Mouse (Mus musculus): ENCODE results near the gene Gmip. TPM values are rescaled to one million over a fixed set of nuclear protein-coding genes. Genes with fewer than 3 reads are reported as not detected.

Gene Gmip
- 10.4 and 16.5 TPM in 2 replicates for polyA plus RNA-seq (2016; fragmentation: Nextera tagmentation; extraction: Ambion mirVana)

DNA sequence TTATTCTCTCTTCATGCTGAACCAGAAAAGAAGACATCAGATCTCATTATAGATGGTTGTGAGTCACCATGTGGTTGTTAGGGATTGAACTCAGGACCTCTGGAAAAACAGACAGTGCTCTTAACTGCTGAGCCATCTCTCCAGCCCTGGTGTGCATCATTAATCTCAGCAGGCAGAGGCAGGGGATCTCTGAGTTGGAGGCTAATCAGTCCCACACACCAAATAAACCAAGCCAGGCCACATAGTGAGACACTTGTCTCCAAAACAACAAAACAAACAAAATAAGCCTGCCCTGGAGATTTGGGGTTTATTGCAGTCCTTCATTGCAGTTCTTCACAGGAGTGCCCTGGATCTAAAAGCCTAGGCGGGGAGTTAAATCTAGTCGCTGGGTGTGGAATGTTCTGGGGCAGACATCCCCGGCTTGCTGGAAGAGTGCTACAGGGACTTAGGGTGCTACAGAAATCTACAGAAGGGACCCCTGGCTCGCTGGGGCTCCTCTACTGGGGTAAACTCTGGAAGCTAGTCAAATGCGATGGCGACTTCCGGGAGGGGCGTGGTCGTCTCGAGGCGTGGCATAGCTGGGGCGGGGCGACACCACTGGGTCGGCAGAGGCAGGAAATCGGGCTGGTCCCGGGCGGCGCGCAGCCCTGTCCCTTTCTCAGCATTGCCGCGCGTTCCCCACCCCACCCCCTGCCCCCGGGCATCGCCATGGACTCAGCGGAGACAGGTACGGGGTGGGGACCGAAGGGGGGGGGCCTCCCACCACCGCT, at the start of gene Gmip:
TSS of gene Gmip (plus strand) at position 586 of the 770 bp plus-strand sequence.
- Histone ChIP-seq H3K27ac (peak within 1 kb of the TSS; percentile 86), H3K4me3 (peak within 1 kb of the TSS; percentile 67), H3K4me1 (replicated peaks) (peaks cover 19% of the 10 kb centered on the region), H3K27me3 (ENCODE audit: insufficient read depth, poor library complexity, severe bottlenecking) (no peaks in the 10 kb centered on the region), H3K36me3 (peaks cover 79% of the 10 kb centered on the region), H3K9me3 (no peaks in the 10 kb centered on the region)
- DNase-seq (ENCODE audit: low spot score), result peak; percentile 74
- 8% methylated on average over 28 of the region's 28 CpGs for WGBS

DNA sequence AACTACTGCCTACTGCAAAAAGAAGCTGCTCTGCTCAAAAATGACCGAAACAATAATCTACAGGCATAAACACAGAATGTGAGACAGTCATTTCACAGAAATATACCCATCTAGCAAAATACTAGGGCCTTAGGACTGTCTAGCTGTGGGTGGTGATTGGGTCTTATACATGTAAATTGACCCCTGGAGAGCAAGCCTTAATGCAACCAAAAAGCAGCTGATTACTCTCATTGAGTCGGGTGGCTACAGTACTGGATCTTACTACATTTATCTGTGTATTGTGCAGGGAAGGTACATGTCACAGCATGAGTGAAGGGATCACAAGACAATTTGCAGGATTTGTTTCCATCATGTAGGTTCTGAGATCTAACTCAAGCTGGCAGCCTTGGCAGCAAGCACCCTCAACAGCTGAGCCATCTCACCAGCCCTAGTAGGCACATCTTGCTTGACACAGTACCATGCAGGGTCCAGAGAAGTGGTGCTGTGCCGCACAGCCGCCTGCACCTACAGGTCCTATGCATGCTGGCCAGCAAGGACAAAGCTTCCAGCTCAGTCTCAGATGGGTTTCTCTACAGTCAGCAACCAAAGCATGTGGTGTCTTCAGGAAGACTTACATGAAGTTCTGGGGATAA, 46.5 kb upstream of the Gmip start:
- DNase-seq (ENCODE audit: low spot score), result no peak
- peaks cover 9% of the 10 kb centered on the region for H3K9me3 ChIP-seq
- H3K4me3 ChIP-seq, result no peak overlapping the region
- peaks cover 95% of the 10 kb centered on the region for H3K36me3 ChIP-seq
- WGBS, result 90% methylated on average over 4 of the region's 4 CpGs
- no peak overlapping the region for H3K27ac ChIP-seq
- H3K27me3 ChIP-seq (ENCODE audit: insufficient read depth, poor library complexity, severe bottlenecking), result no peaks in the 10 kb centered on the region
- no peaks in the 10 kb centered on the region for H3K4me1 ChIP-seq (replicated peaks)

DNA sequence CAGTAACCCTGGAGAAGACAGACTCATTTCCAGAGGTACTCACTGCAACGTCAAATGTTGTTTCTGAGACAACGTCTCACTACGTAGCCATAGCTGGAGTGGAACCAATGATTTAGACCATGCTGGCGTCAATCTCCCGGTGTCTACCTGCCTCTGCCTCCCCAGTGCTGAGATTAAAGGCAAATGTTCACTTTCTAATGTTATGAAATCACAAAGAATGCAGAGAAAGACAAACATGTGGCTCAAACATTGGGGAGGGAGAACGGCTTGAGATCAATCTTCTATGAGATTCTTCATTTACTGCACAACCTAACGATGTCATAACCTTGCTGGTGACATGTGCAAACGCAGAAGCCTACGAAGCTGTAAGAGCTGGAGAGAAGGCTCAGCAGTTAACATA, 37.3 kb upstream of the Gmip start:
- peaks cover 25% of the 10 kb centered on the region for H3K4me1 ChIP-seq (replicated peaks)
- 92% methylated on average over 9 of the region's 9 CpGs for WGBS
- no peak for DNase-seq (ENCODE audit: low spot score)
- peaks cover 64% of the 10 kb centered on the region for H3K36me3 ChIP-seq
- H3K9me3 ChIP-seq, result peaks cover 9% of the 10 kb centered on the region
- no peak overlapping the region for H3K27ac ChIP-seq
- no peak overlapping the region for H3K4me3 ChIP-seq
- H3K27me3 ChIP-seq (ENCODE audit: insufficient read depth, poor library complexity, severe bottlenecking), result no peaks in the 10 kb centered on the region

DNA sequence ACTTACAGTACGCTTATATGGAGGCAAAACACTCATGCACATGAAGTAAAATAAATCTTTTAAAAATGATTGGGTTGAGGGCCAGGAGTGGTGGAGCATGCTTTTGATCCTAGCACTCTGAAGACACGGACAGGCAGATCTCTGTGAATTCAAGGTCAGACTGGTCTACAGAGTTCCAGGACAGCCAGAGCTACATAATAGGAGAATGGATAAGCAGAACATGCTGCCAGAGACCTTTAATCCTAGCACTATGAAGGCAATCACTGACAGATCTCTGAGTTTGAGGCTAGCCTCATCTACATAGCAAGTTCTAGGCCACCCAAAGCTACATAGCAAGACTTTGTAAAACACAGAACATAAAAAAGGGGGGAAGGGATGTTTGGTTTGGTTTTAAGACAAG, 36.4 kb upstream of the Gmip start:
- peaks cover 5% of the 10 kb centered on the region; the same call in 1 of the 2 replicates for H3K9me3 ChIP-seq
- no peaks in the 10 kb centered on the region for H3K27me3 ChIP-seq (ENCODE audit: insufficient read depth, poor library complexity, severe bottlenecking)
- H3K36me3 ChIP-seq, result peaks cover 55% of the 10 kb centered on the region
- peaks cover 25% of the 10 kb centered on the region for H3K4me1 ChIP-seq (replicated peaks)
- no peak overlapping the region for H3K4me3 ChIP-seq
- DNase-seq (ENCODE audit: low spot score), result no peak
- no peak overlapping the region for H3K27ac ChIP-seq
- 88% methylated on average over 2 of the region's 2 CpGs for WGBS

DNA sequence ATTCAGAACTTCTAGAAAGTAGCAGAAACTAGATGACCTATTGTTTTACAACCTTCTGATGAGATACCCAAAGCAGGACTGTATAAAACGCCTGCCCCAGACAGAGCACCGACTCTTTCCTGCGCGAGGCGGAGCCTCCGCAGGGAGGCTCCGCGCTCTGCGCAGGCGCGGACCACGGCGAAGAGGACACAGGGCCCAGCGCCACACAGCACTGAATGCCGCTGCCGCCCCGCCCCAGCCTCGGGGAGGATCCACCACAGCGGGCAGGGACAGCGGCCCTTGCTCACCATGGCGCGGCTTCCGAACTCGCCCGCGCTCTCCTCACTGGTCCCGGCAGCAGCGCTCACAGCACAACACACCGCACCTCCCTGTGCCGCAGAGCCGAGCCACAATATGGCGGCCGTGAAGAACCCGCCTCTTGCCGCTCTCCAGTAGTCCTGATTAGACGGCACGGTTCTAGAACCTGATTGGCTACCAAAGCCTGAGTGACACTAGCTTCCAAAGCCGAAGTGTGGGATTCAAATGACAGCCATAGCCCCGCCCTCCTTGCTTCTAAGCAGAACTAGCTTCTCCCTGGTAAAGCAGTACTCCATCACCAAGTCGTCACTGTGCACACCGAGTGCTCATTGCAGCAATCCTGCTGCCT, 33.9 kb upstream of the Gmip start, which contains the start of gene Gm20422:
TSS of gene Gm20422 (minus strand) at position 384 of the 646 bp plus-strand sequence.
- under 1% methylated on average over 41 of the region's 41 CpGs for WGBS

DNA sequence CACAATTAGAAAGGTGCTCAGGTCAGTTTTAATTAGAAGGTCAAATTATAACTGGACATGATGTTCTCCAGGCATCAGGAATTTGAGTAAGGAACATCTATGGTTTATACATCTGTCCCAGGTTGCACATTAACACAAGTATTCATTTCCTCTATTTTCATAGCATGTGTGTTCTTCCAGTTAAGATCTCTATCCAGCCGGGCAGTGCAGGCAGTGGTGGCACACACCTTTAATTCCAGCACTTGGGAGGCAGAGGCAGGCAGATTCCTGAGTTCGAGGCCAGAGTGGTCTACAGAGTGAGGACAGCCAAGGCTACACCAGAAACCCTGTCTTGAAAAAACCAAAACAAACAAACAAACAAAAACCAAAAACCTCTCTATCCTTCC, 33.3 kb upstream of the Gmip start:
- H3K4me1 ChIP-seq (replicated peaks), result peaks cover 25% of the 10 kb centered on the region
- no peaks in the 10 kb centered on the region for H3K27me3 ChIP-seq (ENCODE audit: insufficient read depth, poor library complexity, severe bottlenecking)
- peak overlapping the region; percentile 82 for H3K4me3 ChIP-seq
- no peaks in the 10 kb centered on the region for H3K9me3 ChIP-seq
- peak overlapping the region; percentile 100 for H3K27ac ChIP-seq
- DNase-seq (ENCODE audit: low spot score), result no peak
- H3K36me3 ChIP-seq, result peaks cover 25% of the 10 kb centered on the region
- WGBS, result 64% methylated on average over 2 of the region's 2 CpGs

More for the DNA sequence above, 33.9 kb upstream of the Gmip start, which contains the start of gene Gm20422:
- DNase-seq (ENCODE audit: low spot score), result peak; percentile 93
- Histone ChIP-seq H3K9me3 (no peaks in the 10 kb centered on the region), H3K4me1 (replicated peaks) (peaks cover 25% of the 10 kb centered on the region), H3K27ac (peak within 1 kb of the TSS; percentile 100), H3K4me3 (peak within 1 kb of the TSS; percentile 82), H3K27me3 (ENCODE audit: insufficient read depth, poor library complexity, severe bottlenecking) (no peaks in the 10 kb centered on the region), H3K36me3 (peaks cover 30% of the 10 kb centered on the region)

DNA sequence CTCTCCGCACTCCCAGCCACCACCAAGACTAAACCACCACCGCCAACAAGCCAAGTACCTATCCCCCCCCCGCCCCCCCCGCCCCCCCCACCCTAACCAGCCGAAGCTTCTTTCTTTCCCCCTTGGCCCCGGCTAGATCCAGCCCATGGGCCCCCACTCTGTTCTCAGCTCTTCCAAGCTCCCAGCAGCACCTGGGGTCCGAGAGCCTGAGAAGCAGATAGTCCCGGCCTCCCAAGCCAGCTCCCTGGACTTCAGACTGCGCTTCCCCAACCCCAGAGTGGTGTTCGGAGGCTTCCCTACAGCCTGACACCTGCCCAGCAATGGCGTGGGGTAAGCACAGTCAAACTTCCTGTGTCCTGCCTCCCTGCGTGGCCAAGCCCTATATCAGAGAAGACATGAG, 31.4 kb upstream of the Gmip start:
- Histone ChIP-seq H3K4me3 (no peak overlapping the region), H3K9me3 (no peaks in the 10 kb centered on the region), H3K4me1 (replicated peaks) (peaks cover 20% of the 10 kb centered on the region), H3K36me3 (0 out of 2 replicates have a peak, but pooled peaks cover 5% of the 10 kb centered on the region), H3K27ac (no peak overlapping the region), H3K27me3 (ENCODE audit: insufficient read depth, poor library complexity, severe bottlenecking) (no peaks in the 10 kb centered on the region)
- 69% methylated on average over 12 of the region's 12 CpGs for WGBS
- no peak for DNase-seq (ENCODE audit: low spot score)

DNA sequence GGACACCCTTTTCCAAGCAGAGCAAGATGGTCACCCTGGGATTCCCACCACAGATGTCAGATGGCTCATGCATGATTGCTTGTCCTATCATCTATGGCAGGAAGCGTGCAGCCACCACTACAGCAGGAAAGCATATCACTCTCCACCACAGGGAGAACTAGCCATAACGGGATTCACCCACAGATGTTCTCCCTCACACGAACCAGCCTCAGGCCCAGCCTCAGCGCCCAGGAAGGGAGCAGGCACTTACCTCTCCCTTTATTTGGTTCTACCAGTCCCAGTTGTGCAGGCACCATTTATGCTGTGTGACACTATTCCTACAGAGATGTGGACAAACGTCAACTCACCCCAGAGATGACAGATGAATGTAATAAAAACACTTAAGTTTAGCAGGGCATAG, 19.4 kb upstream of the Gmip start:
- no peak for DNase-seq (ENCODE audit: low spot score)
- 92% methylated on average over 5 of the region's 5 CpGs for WGBS
- Histone ChIP-seq H3K36me3 (peaks cover 16% of the 10 kb centered on the region), H3K27me3 (ENCODE audit: insufficient read depth, poor library complexity, severe bottlenecking) (no peaks in the 10 kb centered on the region), H3K27ac (no peak overlapping the region), H3K4me1 (replicated peaks) (peaks cover 28% of the 10 kb centered on the region), H3K4me3 (no peak overlapping the region), H3K9me3 (no peaks in the 10 kb centered on the region)

DNA sequence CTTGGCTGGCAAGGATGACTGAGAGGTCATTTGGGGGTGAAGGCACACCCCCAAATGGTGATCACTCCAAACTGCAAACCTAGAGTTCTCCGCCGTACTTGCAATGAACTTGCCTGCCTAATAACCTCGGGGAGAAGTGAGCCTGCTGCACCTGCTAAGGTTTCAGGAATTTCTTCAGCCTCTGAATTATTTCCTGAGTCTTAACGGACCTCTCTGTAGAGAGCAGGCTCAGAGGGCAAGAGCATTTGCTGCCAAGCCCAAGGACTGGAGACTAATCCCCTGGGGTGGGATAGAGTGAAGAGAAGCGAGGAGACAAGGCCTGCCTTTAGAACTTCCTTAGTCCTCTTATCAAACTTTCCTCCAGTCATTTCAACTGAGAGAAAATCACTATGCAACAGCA, 18.7 kb upstream of the Gmip start:
- no peaks in the 10 kb centered on the region for H3K27me3 ChIP-seq (ENCODE audit: insufficient read depth, poor library complexity, severe bottlenecking)
- peak overlapping the region; percentile 100 for H3K4me3 ChIP-seq
- WGBS, result 76% methylated on average over 5 of the region's 5 CpGs
- H3K36me3 ChIP-seq, result peaks cover 22% of the 10 kb centered on the region
- DNase-seq (ENCODE audit: low spot score), result no peak
- H3K27ac ChIP-seq, result no peak overlapping the region
- H3K4me1 ChIP-seq (replicated peaks), result peaks cover 28% of the 10 kb centered on the region
- H3K9me3 ChIP-seq, result no peaks in the 10 kb centered on the region

DNA sequence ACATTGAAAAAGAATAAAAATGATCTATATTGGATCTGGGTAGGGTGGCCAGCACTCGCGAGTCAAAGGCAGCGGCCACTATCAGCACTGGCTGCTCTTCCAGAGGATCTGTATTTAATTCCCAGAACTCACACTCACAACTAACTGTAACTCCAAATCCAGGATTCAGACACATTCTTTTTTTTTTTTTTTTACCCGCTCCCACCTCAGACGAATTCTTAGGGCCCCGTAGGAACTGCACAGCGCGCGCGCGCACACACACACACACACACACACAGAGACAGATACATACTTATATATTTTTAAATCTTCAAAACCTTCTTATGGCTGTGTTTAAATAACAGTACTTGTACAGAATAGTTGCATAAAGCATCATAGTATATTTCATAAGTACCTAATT, 18.1 kb upstream of the Gmip start:
- DNase-seq (ENCODE audit: low spot score), result no peak
- Histone ChIP-seq H3K9me3 (no peaks in the 10 kb centered on the region), H3K27ac (peak overlapping the region; percentile 97), H3K27me3 (ENCODE audit: insufficient read depth, poor library complexity, severe bottlenecking) (no peaks in the 10 kb centered on the region), H3K4me1 (replicated peaks) (peaks cover 28% of the 10 kb centered on the region), H3K36me3 (peaks cover 29% of the 10 kb centered on the region), H3K4me3 (peak overlapping the region; percentile 100)
- whole genome bisulfite sequencing, result 33% methylated on average over 11 of the region's 11 CpGs

DNA sequence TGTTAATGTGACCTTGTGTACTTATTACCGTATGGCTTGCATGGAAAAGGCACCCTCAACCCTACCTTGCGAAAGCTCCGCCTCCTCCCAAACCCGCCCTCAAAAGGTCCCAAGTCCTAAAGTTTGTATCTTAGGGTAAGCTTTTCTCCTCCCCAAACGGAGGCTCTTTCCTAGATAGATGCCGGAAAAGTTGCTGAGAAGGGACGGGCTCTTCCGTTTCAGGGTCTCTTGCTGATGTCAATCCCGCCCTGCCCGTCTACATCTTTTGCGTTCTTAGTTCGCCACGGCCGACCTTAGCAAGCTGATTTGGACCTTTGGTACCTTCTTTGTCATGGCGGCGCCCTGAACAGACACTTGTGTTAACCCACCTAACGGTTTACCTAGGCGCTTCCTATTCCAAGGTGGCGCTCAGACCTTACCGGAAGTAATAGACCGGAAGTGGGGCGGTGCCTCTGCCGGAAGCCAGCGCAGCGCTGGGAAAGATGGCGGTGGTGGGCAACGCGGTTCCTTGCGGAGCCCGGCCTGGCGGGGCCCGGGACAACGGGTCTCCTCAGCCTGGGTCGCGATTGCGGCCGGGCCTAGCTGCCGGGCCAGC, 17.6 kb upstream of the Gmip start, which contains the start of the genes Atp13a1 and Zfp866:
TSS of gene Atp13a1 (plus strand) at position 391 of the 595 bp plus-strand sequence.
TSS of gene Zfp866 (minus strand) at position 406 of the 595 bp plus-strand sequence.
- peak; percentile 92 for DNase-seq (ENCODE audit: low spot score)
- H3K4me1 ChIP-seq (replicated peaks), result peaks cover 28% of the 10 kb centered on the region
- WGBS, result under 1% methylated on average over 38 of the region's 38 CpGs
- peaks cover 34% of the 10 kb centered on the region for H3K36me3 ChIP-seq
- no peaks in the 10 kb centered on the region for H3K27me3 ChIP-seq (ENCODE audit: insufficient read depth, poor library complexity, severe bottlenecking)
- H3K9me3 ChIP-seq, result no peaks in the 10 kb centered on the region
- peak within 1 kb of the TSS; percentile 97 for H3K27ac ChIP-seq
- peak within 1 kb of the TSS; percentile 100 for H3K4me3 ChIP-seq

DNA sequence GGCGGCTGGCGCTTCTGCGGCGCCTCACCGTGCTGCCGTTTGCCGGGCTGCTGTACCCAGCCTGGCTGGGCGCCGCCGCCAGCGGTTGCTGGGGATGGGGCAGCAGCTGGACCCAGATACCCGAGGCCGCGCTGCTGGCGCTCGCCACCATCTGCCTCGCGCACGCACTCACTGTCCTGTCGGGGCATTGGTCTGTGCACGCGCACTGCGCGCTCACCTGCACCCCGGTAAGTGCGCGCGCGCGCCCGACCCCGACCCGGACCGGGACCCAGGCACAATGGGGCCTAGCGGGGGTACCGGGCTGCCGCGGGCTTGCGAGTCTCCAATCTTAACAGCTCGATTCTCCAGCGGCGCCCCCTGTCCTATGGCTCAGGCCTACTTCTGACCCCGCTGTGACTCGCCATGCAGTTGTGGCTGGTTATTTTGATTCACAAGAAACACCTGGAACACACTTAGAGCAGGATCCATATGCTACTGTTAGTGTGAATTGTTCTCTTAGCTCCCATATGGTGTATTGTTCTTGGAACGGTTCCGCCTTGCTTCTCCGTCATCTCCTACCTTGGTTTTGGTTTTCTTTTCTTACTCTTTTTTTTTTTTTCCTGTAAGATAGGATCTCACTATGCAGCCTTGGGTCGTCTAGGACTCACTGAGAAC, 16.9 kb upstream of the Gmip start:
- no peak for DNase-seq (ENCODE audit: low spot score)
- Histone ChIP-seq H3K9me3 (no peaks in the 10 kb centered on the region), H3K27me3 (ENCODE audit: insufficient read depth, poor library complexity, severe bottlenecking) (no peaks in the 10 kb centered on the region), H3K36me3 (peaks cover 41% of the 10 kb centered on the region), H3K4me1 (replicated peaks) (peaks cover 28% of the 10 kb centered on the region), H3K27ac (peak overlapping the region; percentile 97), H3K4me3 (peak overlapping the region; percentile 100)
- WGBS, result under 1% methylated on average over 48 of the region's 48 CpGs

Data from hindbrain, embryonic 10.5 days (tissue).